Mouse (Mus musculus) MEL (cell line): ENCODE measurements around the gene Trmt11. TPM values are rescaled to one million over a fixed set of nuclear protein-coding genes. Genes with fewer than 3 reads are reported as not detected.
"Not testable (repeated sequence)": the region's sequence is repeated elsewhere in the genome, so short reads cannot be mapped to it uniquely, and the experiment has no call there.

Experiments
- DNase-seq: peaks from one replicate; pipeline ENCODE4 v3.0.0; 2011; ENCODE audit warnings: low read depth, low spot score
- H3K27ac ChIP-seq: 2 replicates; pipeline ENCODE4 v1.5.1; 2012; ENCODE audit warnings: low read depth, mild to moderate bottlenecking, control low read depth, low read length, moderate library complexity; ENCODE audit not compliant: control insufficient read depth
- H3K27me3 ChIP-seq, 2 experiments: fragments of 150-350 bp in 1 of 2; sonication (generic) in 1 of 2; 2 replicates each; pipeline ENCODE4 v1.6.1; 2012; ENCODE audit warnings: low read length in 2 of 2, mild to moderate bottlenecking in 2 of 2, improper control_type of control experiment in 1 of 2, moderate library complexity in 1 of 2; ENCODE audit not compliant: insufficient read depth in 2 of 2, control insufficient read depth in 1 of 2
- H3K36me3 ChIP-seq, 2 experiments: 2 replicates each; pipeline ENCODE4 v1.6.1; 2012 to 2014; ENCODE audit warnings: low read length in 2 of 2, improper control_type of control experiment in 1 of 2, inconsistent platforms in 1 of 2, mild to moderate bottlenecking in 1 of 2; ENCODE audit not compliant: insufficient read depth in 2 of 2, control insufficient read depth in 1 of 2
- H3K4me1 ChIP-seq, 2 experiments: fragments of 150-350 bp in 1 of 2; sonication (generic) in 1 of 2; 2 replicates each; pipeline ENCODE4 v1.6.1; 2012; ENCODE audit warnings: low read length in 2 of 2, improper control_type of control experiment in 1 of 2, mild to moderate bottlenecking in 1 of 2; ENCODE audit not compliant: insufficient read depth in 2 of 2, control insufficient read depth in 1 of 2
- H3K4me3 ChIP-seq, 2 experiments: fragments of 150-350 bp in 1 of 2; sonication (generic) in 1 of 2; 2 replicates each; pipeline ENCODE4 v1.5.1; 2012; ENCODE audit warnings: low read depth in 2 of 2, low read length in 2 of 2, mild to moderate bottlenecking in 2 of 2, moderate library complexity in 2 of 2, control low read depth in 1 of 2, improper control_type of control experiment in 1 of 2; ENCODE audit not compliant: control insufficient read depth in 1 of 2, insufficient read depth in 1 of 2
- H3K79me2 ChIP-seq: 2 replicates; pipeline ENCODE4 v1.6.1; 2012; ENCODE audit warnings: mild to moderate bottlenecking, low read length, moderate library complexity; ENCODE audit not compliant: control insufficient read depth, poor library complexity, insufficient read depth
- H3K9ac ChIP-seq: 2 replicates; pipeline ENCODE4 v1.6.1; 2012; ENCODE audit warnings: low read depth, mild to moderate bottlenecking, control low read depth, low read length, moderate library complexity; ENCODE audit not compliant: control insufficient read depth, poor library complexity, severe bottlenecking
- H3K9me3 ChIP-seq: fragments of 150-350 bp; sonication (generic); replicated peaks from 2 replicates; pipeline ENCODE4 v1.6.1; 2012; ENCODE audit warnings: mild to moderate bottlenecking, low read length, improper control_type of control experiment, moderate library complexity; ENCODE audit not compliant: insufficient read depth
- ELF1 ChIP-seq: IDR thresholded peaks from 2 replicates; pipeline ENCODE4 v1.6.1; 2014; ENCODE audit warnings: low read depth, mild to moderate bottlenecking, inconsistent platforms, low read length, improper control_type of control experiment, moderate library complexity
- EP300 ChIP-seq, 2 experiments: IDR thresholded peaks; 2 replicates each; pipeline ENCODE4 v1.6.1; 2011; ENCODE audit warnings: improper control_type of control experiment in 2 of 2, low read length in 2 of 2, low read depth in 1 of 2, mild to moderate bottlenecking in 1 of 2
- GATA1 ChIP-seq: IDR thresholded peaks from 2 replicates; pipeline ENCODE4 v1.6.1; 2011; ENCODE audit warnings: low read depth, low read length, improper control_type of control experiment
- RCOR1 ChIP-seq: IDR thresholded peaks from 2 replicates; pipeline ENCODE4 v1.6.1; 2012; ENCODE audit warnings: low read depth, mild to moderate bottlenecking, inconsistent platforms, low read length, improper control_type of control experiment
- TAL1 ChIP-seq: IDR thresholded peaks from 2 replicates; pipeline ENCODE4 v1.6.1; 2012; ENCODE audit warnings: mild to moderate bottlenecking, inconsistent platforms, low read length, moderate library complexity, mixed read lengths
- TCF12 ChIP-seq: IDR thresholded peaks from 2 replicates; pipeline ENCODE4 v1.6.1; 2014; ENCODE audit warnings: low read depth, mild to moderate bottlenecking, inconsistent platforms, low read length, improper control_type of control experiment, moderate library complexity
- UBTF ChIP-seq: IDR thresholded peaks from 2 replicates; pipeline ENCODE4 v1.6.1; 2012; ENCODE audit warnings: low read depth, mild to moderate bottlenecking, inconsistent platforms, low read length, improper control_type of control experiment, moderate library complexity, borderline replicate concordance; ENCODE audit not compliant: insufficient read depth
- ZNF384 ChIP-seq: IDR thresholded peaks from 2 replicates; pipeline ENCODE4 v1.6.1; 2012; ENCODE audit warnings: low read depth, mild to moderate bottlenecking, inconsistent platforms, low read length, improper control_type of control experiment
- polyA plus RNA-seq, 2 experiments: library from polyadenylated mRNA; stranded (reverse) in 1 of 2; unstranded in 1 of 2; fragments of >175 nt in 1 of 2; fragments of >200 nt in 1 of 2; gene quantifications; 2 replicates each; pipeline versions ENCODE4 v1.2.1 to v1.2.4; 2012; ENCODE audit warnings: low replicate concordance in 2 of 2, low read depth in 1 of 2; ENCODE audit not compliant: insufficient read length in 2 of 2, insufficient read depth in 1 of 2, missing spikeins in 1 of 2
- total RNA-seq: library from RNA; depleted of rRNA; stranded (reverse); fragments of 300-350 nt; gene quantifications from 2 replicates; pipeline ENCODE4 v1.2.3, GENCODE M21; 2012

Gene Trmt11
- total and polyA plus RNA-seq, 3 experiments, result 15.8 to 22.6 TPM; not detected in 1

DNA sequence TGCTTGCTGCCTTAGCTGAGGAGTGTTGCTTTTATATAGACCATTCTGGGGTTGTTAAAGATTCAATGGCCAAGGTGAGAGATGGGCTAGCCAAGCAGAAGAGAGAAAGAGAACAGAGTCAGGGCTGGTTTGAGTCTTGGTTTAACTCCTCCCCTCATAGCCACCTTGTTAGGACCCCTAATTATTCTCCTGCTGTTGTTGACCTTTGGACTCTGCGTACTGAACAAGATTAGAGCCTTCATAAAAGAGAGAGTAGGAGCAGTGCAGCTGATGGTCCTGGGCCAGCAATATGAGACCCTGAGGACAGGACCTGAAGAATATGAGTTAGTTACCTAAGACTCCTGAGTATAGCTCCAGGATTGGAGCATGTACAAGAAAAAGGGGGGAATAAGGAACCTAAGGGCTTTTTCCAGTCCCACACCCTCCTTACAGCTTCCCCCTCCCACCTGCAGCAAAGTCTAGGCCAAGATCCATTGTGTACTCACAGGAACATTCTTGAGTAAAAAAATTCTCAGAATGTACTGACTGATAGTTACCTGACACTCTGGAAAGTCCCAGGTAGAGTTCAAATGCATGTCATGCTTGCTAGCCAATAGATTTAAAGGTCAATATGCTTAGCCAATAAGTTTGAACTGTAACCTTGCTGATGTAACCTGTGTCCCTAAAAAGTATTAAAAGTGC lies 36.1 kb upstream of the Trmt11 start:
- not testable (repeated sequence) for DNase-seq, H3K79me2 ChIP-seq, H3K9ac ChIP-seq, H3K9me3 ChIP-seq, H3K4me3 ChIP-seq, H3K36me3 ChIP-seq, H3K27ac ChIP-seq, H3K27me3 ChIP-seq, H3K4me1 ChIP-seq

DNA sequence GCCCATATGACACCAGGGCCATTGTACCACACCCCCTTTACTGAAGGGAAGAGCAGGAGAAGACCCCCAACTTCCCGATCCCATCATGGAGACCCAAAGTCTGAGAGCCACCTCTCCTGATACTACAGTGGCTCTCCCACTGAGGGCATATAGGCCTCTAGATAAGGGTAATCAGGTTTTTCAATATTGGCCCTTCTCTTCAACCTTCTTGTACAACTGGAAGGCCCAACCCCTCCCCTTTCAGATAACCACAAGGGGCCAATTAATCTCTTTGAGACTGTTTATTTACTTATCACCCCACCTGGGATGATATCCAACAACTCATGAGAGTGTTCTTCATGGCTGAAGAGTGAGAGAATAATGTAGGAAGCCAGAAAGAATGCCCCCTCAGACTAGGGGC lies 32.2 kb upstream of the Trmt11 start:
- no peak overlapping the region for H3K27ac ChIP-seq
- peak; percentile 16 for DNase-seq
- H3K27me3 ChIP-seq, result no peaks in the 10 kb centered on the region

DNA sequence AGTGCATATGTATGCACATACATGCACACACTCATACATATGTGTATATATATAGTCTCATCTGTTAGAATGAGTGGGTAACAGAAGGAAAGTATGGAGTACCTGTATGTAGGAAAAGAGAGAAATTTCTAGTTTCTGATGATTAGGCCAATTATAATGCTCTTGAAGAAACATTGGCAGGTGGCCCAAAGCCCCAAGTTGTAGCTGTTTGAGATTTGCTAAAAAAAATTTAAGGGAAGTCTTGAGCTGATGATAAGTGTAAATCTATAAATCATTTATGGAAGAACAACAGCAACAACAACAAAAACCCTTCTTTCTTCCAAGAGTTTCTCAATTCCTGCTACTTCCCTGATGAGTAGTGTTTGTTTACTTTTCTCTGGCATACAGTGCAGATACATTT lies 29.4 kb upstream of the Trmt11 start:
- Histone ChIP-seq H3K9me3 (no peaks in the 10 kb centered on the region), H3K27me3 (no peaks in the 10 kb centered on the region), H3K9ac (no peak overlapping the region), H3K79me2 (no peaks in the 10 kb centered on the region), H3K4me1 (peaks cover 0 to 2% of the 10 kb centered on the region in 2 experiments; a peak in 1 of 4 replicates), H3K4me3 (no peak overlapping the region), H3K36me3 (peaks cover 0 to 5% of the 10 kb centered on the region in 2 experiments; a peak in 1 of 4 replicates)
- TF ChIP-seq ELF1, result no peak
- TF ChIP-seq RCOR1, result peak; percentile 68; the same call in 1 of the 2 replicates
- TF ChIP-seq TCF12, result peak; percentile 18; the same call in 1 of the 2 replicates
- peak; percentile 63 for TF ChIP-seq ZNF384
- TF ChIP-seq, all 39 proteins: peak for 3
- peak; percentile 36 for DNase-seq
- no peak overlapping the region for H3K27ac ChIP-seq

More for the DNA sequence above, 32.2 kb upstream of the Trmt11 start:
- Histone ChIP-seq H3K4me1 (peaks cover 0 to 2% of the 10 kb centered on the region in 2 experiments; a peak in 1 of 4 replicates), H3K4me3 (no peak overlapping the region), H3K79me2 (no peaks in the 10 kb centered on the region), H3K9me3 (no peaks in the 10 kb centered on the region), H3K36me3 (peaks cover 0 to 5% of the 10 kb centered on the region in 2 experiments; a peak in 1 of 4 replicates), H3K9ac (no peak overlapping the region)
- no peak for TF ChIP-seq TAL1
- peak; percentile 10; the same call in 1 of the 2 replicates for TF ChIP-seq GATA1
- peak; percentile 27; the same call in 1 of the 2 replicates for TF ChIP-seq TCF12
- peak in 1 of 2 experiments; percentile 44; a peak in 2 of 4 replicates for TF ChIP-seq EP300 (IDR thresholded peaks at IDR 0.05; ENCODE audit: low read depth in 1 of 2, low read length in 2 of 2)
- TF ChIP-seq UBTF, result no peak
